Mouse (Mus musculus): ENCODE data around the gene Cnot6. TPM values are rescaled to one million over a fixed set of nuclear protein-coding genes. Genes with fewer than 3 reads are reported as not detected.

The Cnot6 gene
- polyA plus RNA-seq, 1 experiment from 2014 or later, result 39.0 TPM

GRCm38 (mm10) chr11:49739776-49740175 lies 27.3 kb upstream of the Cnot6 start:
- H3K9me3 ChIP-seq (replicated peaks; ENCODE audit: control insufficient read depth, low read length, poor library complexity, severe bottlenecking), result no peaks in the 10 kb centered on the region
- ATAC-seq, result no peak
- H3K4me3 ChIP-seq (ENCODE audit: low read depth, low read length), result no peak overlapping the region
- no peaks in the 10 kb centered on the region for H3K27me3 ChIP-seq (ENCODE audit: control insufficient read depth, insufficient read depth, low read depth, low read length)
- no peak overlapping the region for H3K27ac ChIP-seq (ENCODE audit: low read length)
- H3K36me3 ChIP-seq (ENCODE audit: control insufficient read depth, insufficient read depth, low read length), result no peaks in the 10 kb centered on the region
- WGBS, result 63% methylated on average over 3 of the region's 3 CpGs
- H3K4me1 ChIP-seq (ENCODE audit: control insufficient read depth, insufficient read depth, low read length), result peaks cover 5% of the 10 kb centered on the region; the same call in 1 of the 2 replicates
- no peak overlapping the region for H3K9ac ChIP-seq (ENCODE audit: low read depth, low read length)
- no peak overlapping the region for H3K4me2 ChIP-seq (ENCODE audit: low read length)

GRCm38 (mm10) chr11:49738659-49739406 lies 26.3 kb upstream of the Cnot6 start:
- Histone ChIP-seq H3K4me2 (ENCODE audit: low read length) (no peak overlapping the region), H3K36me3 (ENCODE audit: control insufficient read depth, insufficient read depth, low read length) (no peaks in the 10 kb centered on the region), H3K9me3 (replicated peaks; ENCODE audit: control insufficient read depth, low read length, poor library complexity, severe bottlenecking) (no peaks in the 10 kb centered on the region), H3K4me3 (ENCODE audit: low read depth, low read length) (no peak overlapping the region), H3K9ac (ENCODE audit: low read depth, low read length) (no peak overlapping the region), H3K27me3 (ENCODE audit: control insufficient read depth, insufficient read depth, low read depth, low read length) (no peaks in the 10 kb centered on the region), H3K4me1 (ENCODE audit: control insufficient read depth, insufficient read depth, low read length) (peaks cover 5% of the 10 kb centered on the region; the same call in 1 of the 2 replicates), H3K27ac (ENCODE audit: low read length) (0 out of 2 replicates have a peak overlapping the region, but pooled peaks have one; percentile 28)
- ATAC-seq, result no peak
- WGBS, result 60% methylated on average over 11 of the region's 11 CpGs

- no peak overlapping the region for H3K9ac ChIP-seq (ENCODE audit: low read depth, low read length)
- no peaks in the 10 kb centered on the region for H3K27me3 ChIP-seq (ENCODE audit: control insufficient read depth, insufficient read depth, low read depth, low read length)
- H3K9me3 ChIP-seq (replicated peaks; ENCODE audit: control insufficient read depth, low read length, poor library complexity, severe bottlenecking), result no peaks in the 10 kb centered on the region
- H3K4me3 ChIP-seq (ENCODE audit: low read depth, low read length), result no peak overlapping the region
- H3K4me2 ChIP-seq (ENCODE audit: low read length), result no peak overlapping the region
- H3K27ac ChIP-seq (ENCODE audit: low read length), result no peak overlapping the region
- ATAC-seq, result no peak
- no peaks in the 10 kb centered on the region for H3K36me3 ChIP-seq (ENCODE audit: control insufficient read depth, insufficient read depth, low read length)
- 71% methylated on average over 1 of the region's 1 CpGs for WGBS
- peaks cover 5% of the 10 kb centered on the region; the same call in 1 of the 2 replicates for H3K4me1 ChIP-seq (ENCODE audit: control insufficient read depth, insufficient read depth, low read length)
Observed at GRCm38 (mm10) chr11:49737625-49738024, 25.1 kb upstream of the Cnot6 start.

- Histone ChIP-seq H3K9ac (ENCODE audit: low read depth, low read length) (no peak overlapping the region), H3K4me3 (ENCODE audit: low read depth, low read length) (no peak overlapping the region), H3K9me3 (replicated peaks; ENCODE audit: control insufficient read depth, low read length, poor library complexity, severe bottlenecking) (no peaks in the 10 kb centered on the region), H3K27ac (ENCODE audit: low read length) (no peak overlapping the region), H3K4me1 (ENCODE audit: control insufficient read depth, insufficient read depth, low read length) (peaks cover 5% of the 10 kb centered on the region; the same call in 1 of the 2 replicates), H3K27me3 (ENCODE audit: control insufficient read depth, insufficient read depth, low read depth, low read length) (no peaks in the 10 kb centered on the region), H3K4me2 (ENCODE audit: low read length) (no peak overlapping the region), H3K36me3 (ENCODE audit: control insufficient read depth, insufficient read depth, low read length) (no peaks in the 10 kb centered on the region)
- ATAC-seq, result no peak
- 84% methylated on average over 11 of the region's 11 CpGs for WGBS
Observed at GRCm38 (mm10) chr11:49734771-49735170, 22.2 kb upstream of the Cnot6 start.

- ATAC-seq, result no peak
- 87% methylated on average over 5 of the region's 5 CpGs for WGBS
Observed at GRCm38 (mm10) chr11:49730275-49730948, 17.9 kb upstream of the Cnot6 start.

GRCm38 (mm10) chr11:49727877-49728276 lies 15.4 kb upstream of the Cnot6 start:
- H3K4me3 ChIP-seq (ENCODE audit: low read depth, low read length), result no peak overlapping the region
- H3K27ac ChIP-seq (ENCODE audit: low read length), result no peak overlapping the region
- 14% methylated on average over 3 of the region's 3 CpGs for WGBS
- no peak overlapping the region for H3K9ac ChIP-seq (ENCODE audit: low read depth, low read length)
- H3K27me3 ChIP-seq (ENCODE audit: control insufficient read depth, insufficient read depth, low read depth, low read length), result no peaks in the 10 kb centered on the region
- no peaks in the 10 kb centered on the region for H3K36me3 ChIP-seq (ENCODE audit: control insufficient read depth, insufficient read depth, low read length)
- H3K4me1 ChIP-seq (ENCODE audit: control insufficient read depth, insufficient read depth, low read length), result no peaks in the 10 kb centered on the region
- peak; percentile 72; the same call in 1 of the 2 replicates for ATAC-seq
- no peak overlapping the region for H3K4me2 ChIP-seq (ENCODE audit: low read length)
- H3K9me3 ChIP-seq (replicated peaks; ENCODE audit: control insufficient read depth, low read length, poor library complexity, severe bottlenecking), result no peaks in the 10 kb centered on the region

More at GRCm38 (mm10) chr11:49730275-49730948, 17.9 kb upstream of the Cnot6 start:
- Histone ChIP-seq H3K27me3 (ENCODE audit: control insufficient read depth, insufficient read depth, low read depth, low read length) (no peaks in the 10 kb centered on the region), H3K36me3 (ENCODE audit: control insufficient read depth, insufficient read depth, low read length) (no peaks in the 10 kb centered on the region), H3K4me2 (ENCODE audit: low read length) (no peak overlapping the region), H3K9ac (ENCODE audit: low read depth, low read length) (no peak overlapping the region), H3K4me1 (ENCODE audit: control insufficient read depth, insufficient read depth, low read length) (no peaks in the 10 kb centered on the region), H3K27ac (ENCODE audit: low read length) (no peak overlapping the region), H3K4me3 (ENCODE audit: low read depth, low read length) (no peak overlapping the region), H3K9me3 (replicated peaks; ENCODE audit: control insufficient read depth, low read length, poor library complexity, severe bottlenecking) (no peaks in the 10 kb centered on the region)

- Histone ChIP-seq H3K4me2 (ENCODE audit: low read length) (no peak overlapping the region), H3K4me3 (ENCODE audit: low read depth, low read length) (no peak overlapping the region), H3K9ac (ENCODE audit: low read depth, low read length) (no peak overlapping the region), H3K36me3 (ENCODE audit: control insufficient read depth, insufficient read depth, low read length) (no peaks in the 10 kb centered on the region), H3K27ac (ENCODE audit: low read length) (no peak overlapping the region), H3K27me3 (ENCODE audit: control insufficient read depth, insufficient read depth, low read depth, low read length) (no peaks in the 10 kb centered on the region), H3K4me1 (ENCODE audit: control insufficient read depth, insufficient read depth, low read length) (no peaks in the 10 kb centered on the region), H3K9me3 (replicated peaks; ENCODE audit: control insufficient read depth, low read length, poor library complexity, severe bottlenecking) (no peaks in the 10 kb centered on the region)
- no peak for ATAC-seq
- WGBS, result 67% methylated on average over 8 of the region's 8 CpGs
Observed at GRCm38 (mm10) chr11:49726800-49727199, 14.3 kb upstream of the Cnot6 start.

GRCm38 (mm10) chr11:49724676-49725075 lies 12.2 kb upstream of the Cnot6 start:
- Histone ChIP-seq H3K4me2 (ENCODE audit: low read length) (no peak overlapping the region), H3K4me3 (ENCODE audit: low read depth, low read length) (no peak overlapping the region), H3K27ac (ENCODE audit: low read length) (no peak overlapping the region), H3K4me1 (ENCODE audit: control insufficient read depth, insufficient read depth, low read length) (no peaks in the 10 kb centered on the region), H3K9me3 (replicated peaks; ENCODE audit: control insufficient read depth, low read length, poor library complexity, severe bottlenecking) (no peaks in the 10 kb centered on the region), H3K27me3 (ENCODE audit: control insufficient read depth, insufficient read depth, low read depth, low read length) (no peaks in the 10 kb centered on the region), H3K9ac (ENCODE audit: low read depth, low read length) (no peak overlapping the region), H3K36me3 (ENCODE audit: control insufficient read depth, insufficient read depth, low read length) (no peaks in the 10 kb centered on the region)
- ATAC-seq, result no peak
- whole genome bisulfite sequencing, result 76% methylated on average over 2 of the region's 2 CpGs

GRCm38 (mm10) chr11:49723281-49723680 lies 10.8 kb upstream of the Cnot6 start:
- Histone ChIP-seq H3K4me2 (ENCODE audit: low read length) (no peak overlapping the region), H3K4me1 (ENCODE audit: control insufficient read depth, insufficient read depth, low read length) (no peaks in the 10 kb centered on the region), H3K9ac (ENCODE audit: low read depth, low read length) (no peak overlapping the region), H3K9me3 (replicated peaks; ENCODE audit: control insufficient read depth, low read length, poor library complexity, severe bottlenecking) (no peaks in the 10 kb centered on the region), H3K27me3 (ENCODE audit: control insufficient read depth, insufficient read depth, low read depth, low read length) (no peaks in the 10 kb centered on the region), H3K4me3 (ENCODE audit: low read depth, low read length) (no peak overlapping the region), H3K27ac (ENCODE audit: low read length) (no peak overlapping the region), H3K36me3 (ENCODE audit: control insufficient read depth, insufficient read depth, low read length) (no peaks in the 10 kb centered on the region)
- 23% methylated on average over 2 of the region's 2 CpGs for WGBS
- ATAC-seq, result no peak
